Mouse (Mus musculus): ENCODE data around the gene Kif2c. TPM values are rescaled to one million over a fixed set of nuclear protein-coding genes. Genes with fewer than 3 reads are reported as not detected.
"Not testable (repeated sequence)": the region's sequence is repeated elsewhere in the genome, so short reads cannot be mapped to it uniquely, and the experiment has no call there.

Gene Kif2c
- polyA plus RNA-seq, 1 experiment from 2014 or later, result 125 TPM

DNA sequence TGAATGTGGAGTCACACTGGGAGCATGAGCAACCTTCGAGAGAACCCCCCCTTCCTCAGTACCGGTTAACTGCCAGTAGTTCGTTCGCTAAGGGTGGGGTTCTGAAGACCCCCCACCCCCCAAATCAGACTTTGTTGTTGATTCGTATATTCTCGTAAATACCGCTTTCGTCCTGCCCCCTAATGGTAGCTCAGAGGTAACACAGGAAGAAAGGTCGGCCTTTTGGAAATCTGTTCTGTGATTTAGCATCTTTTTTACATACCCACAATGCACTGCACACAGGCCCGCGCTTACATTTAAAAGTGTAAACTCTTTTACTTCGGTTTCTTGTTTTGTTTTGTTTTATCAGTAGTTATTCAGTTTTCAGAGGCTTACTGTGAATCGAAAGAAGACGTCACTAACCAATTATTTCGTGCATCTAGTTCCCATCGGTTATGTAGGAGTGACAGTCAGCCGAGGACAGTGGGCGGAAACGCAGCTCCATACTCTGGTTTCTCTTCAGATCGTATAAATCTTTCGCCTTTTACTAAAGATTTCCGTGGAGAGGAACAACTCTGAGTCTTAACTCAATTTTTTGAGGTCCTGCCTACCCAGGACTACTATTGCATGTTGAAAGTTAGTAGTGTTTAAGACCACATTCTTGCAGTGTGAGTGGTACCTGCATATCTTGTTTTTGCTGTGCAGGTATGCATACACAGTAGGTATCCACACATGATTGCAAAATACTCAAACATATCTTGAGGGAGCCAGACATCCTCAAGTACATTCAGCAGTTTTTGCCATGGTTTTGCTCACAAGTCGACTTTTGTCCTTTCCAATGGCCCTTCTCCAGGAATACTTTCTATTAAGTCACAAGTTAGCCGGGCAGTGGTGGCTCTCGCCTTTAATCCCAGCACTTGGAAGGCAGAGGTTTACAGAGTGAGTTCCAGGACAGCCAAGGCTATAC, 19.9 kb upstream of the Kif2c start:
- H3K9me3 ChIP-seq (ENCODE audit: control insufficient read depth, low read length), result no peaks in the 10 kb centered on the region
- DNase-seq (ENCODE audit: low spot score) (peak; percentile 68), ATAC-seq (ENCODE audit: insufficient number of reproducible peaks, low FRiP score, low TSS enrichment, low read depth) (peak; percentile 91)
- peak overlapping the region; percentile 48; the same call in 1 of the 2 replicates for H3K27ac ChIP-seq (replicated peaks; ENCODE audit: low read depth, low read length)
- H3K4me3 ChIP-seq (ENCODE audit: low read depth, low read length), result peak overlapping the region; percentile 6
- peak overlapping the region; percentile 22; the same call in 1 of the 2 replicates for H3K9ac ChIP-seq (ENCODE audit: low read length)
- under 1% methylated on average over 25 of the region's 25 CpGs for WGBS
- no peaks in the 10 kb centered on the region for H3K4me1 ChIP-seq (ENCODE audit: control insufficient read depth, insufficient read depth, low read length)
- H3K4me2 ChIP-seq (ENCODE audit: low read depth, severe bottlenecking), result peak overlapping the region; percentile 3; the same call in 1 of the 2 replicates
- no peaks in the 10 kb centered on the region for H3K36me3 ChIP-seq (ENCODE audit: control insufficient read depth, insufficient read depth, low read length)
- no peaks in the 10 kb centered on the region for H3K27me3 ChIP-seq (ENCODE audit: control insufficient read depth, insufficient read depth, low read length)

DNA sequence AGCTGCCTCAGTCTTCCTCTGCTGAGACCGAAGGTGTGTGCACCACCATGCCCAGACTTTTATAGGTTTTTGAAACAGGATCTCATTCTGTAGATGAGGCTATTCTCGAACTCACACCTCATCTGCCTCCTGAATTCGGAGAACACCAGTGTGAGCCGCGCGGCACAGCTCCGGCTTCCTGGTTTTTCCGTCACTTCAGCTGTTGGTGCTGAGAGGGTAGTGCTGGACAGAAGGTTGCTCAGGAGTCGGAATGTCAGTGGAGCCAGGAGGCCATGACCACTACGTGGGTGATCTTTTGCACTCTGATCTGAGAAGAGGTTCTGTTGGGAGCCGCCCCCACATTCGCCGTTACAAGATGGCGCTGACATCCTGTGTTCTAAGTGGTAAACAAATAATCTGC, 9.4 kb upstream of the Kif2c start:
- no peak overlapping the region for H3K4me2 ChIP-seq (ENCODE audit: low read depth, severe bottlenecking)
- no peak overlapping the region for H3K4me3 ChIP-seq (ENCODE audit: low read depth, low read length)
- WGBS, result 96% methylated on average over 14 of the region's 14 CpGs
- no peak overlapping the region for H3K27ac ChIP-seq (replicated peaks; ENCODE audit: low read depth, low read length)
- no peak for ATAC-seq (ENCODE audit: insufficient number of reproducible peaks, low FRiP score, low TSS enrichment, low read depth)
- no peak overlapping the region for H3K9ac ChIP-seq (ENCODE audit: low read length)
- H3K36me3 ChIP-seq (ENCODE audit: control insufficient read depth, insufficient read depth, low read length), result no peaks in the 10 kb centered on the region
- no peaks in the 10 kb centered on the region for H3K27me3 ChIP-seq (ENCODE audit: control insufficient read depth, insufficient read depth, low read length)
- no peak for DNase-seq (ENCODE audit: low spot score)
- H3K9me3 ChIP-seq (ENCODE audit: control insufficient read depth, low read length), result no peaks in the 10 kb centered on the region
- no peaks in the 10 kb centered on the region for H3K4me1 ChIP-seq (ENCODE audit: control insufficient read depth, insufficient read depth, low read length)

DNA sequence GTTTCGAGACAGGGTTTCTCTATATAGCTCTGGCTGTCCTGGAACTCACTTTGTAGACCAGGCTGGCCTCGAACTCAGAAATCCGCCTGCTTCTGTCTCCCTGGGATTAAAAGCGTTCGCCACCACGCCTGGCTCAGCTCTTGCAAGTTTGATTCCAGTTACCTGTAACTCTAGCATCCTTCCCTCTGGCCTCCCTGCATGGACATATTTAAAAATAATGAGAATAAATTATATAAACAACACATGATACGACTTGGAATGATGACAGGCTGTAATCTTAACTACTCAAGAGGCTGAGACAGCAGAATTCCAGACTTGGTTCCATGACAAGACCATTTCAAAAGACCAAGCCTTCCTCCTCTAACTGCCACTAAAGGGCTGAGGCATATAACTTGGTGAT, 8.2 kb upstream of the Kif2c start:
- no peaks in the 10 kb centered on the region for H3K27me3 ChIP-seq (ENCODE audit: control insufficient read depth, insufficient read depth, low read length)
- no peak overlapping the region for H3K9ac ChIP-seq (ENCODE audit: low read length)
- H3K4me3 ChIP-seq (ENCODE audit: low read depth, low read length), result no peak overlapping the region
- ATAC-seq (ENCODE audit: insufficient number of reproducible peaks, low FRiP score, low TSS enrichment, low read depth), result no peak
- DNase-seq (ENCODE audit: low spot score), result no peak
- no peaks in the 10 kb centered on the region for H3K4me1 ChIP-seq (ENCODE audit: control insufficient read depth, insufficient read depth, low read length)
- H3K36me3 ChIP-seq (ENCODE audit: control insufficient read depth, insufficient read depth, low read length), result no peaks in the 10 kb centered on the region
- H3K4me2 ChIP-seq (ENCODE audit: low read depth, severe bottlenecking), result no peak overlapping the region
- no peaks in the 10 kb centered on the region for H3K9me3 ChIP-seq (ENCODE audit: control insufficient read depth, low read length)
- WGBS, result 75% methylated on average over 7 of the region's 7 CpGs
- H3K27ac ChIP-seq (replicated peaks; ENCODE audit: low read depth, low read length), result 0 out of 2 replicates have a peak overlapping the region, but pooled peaks have one; percentile 26

DNA sequence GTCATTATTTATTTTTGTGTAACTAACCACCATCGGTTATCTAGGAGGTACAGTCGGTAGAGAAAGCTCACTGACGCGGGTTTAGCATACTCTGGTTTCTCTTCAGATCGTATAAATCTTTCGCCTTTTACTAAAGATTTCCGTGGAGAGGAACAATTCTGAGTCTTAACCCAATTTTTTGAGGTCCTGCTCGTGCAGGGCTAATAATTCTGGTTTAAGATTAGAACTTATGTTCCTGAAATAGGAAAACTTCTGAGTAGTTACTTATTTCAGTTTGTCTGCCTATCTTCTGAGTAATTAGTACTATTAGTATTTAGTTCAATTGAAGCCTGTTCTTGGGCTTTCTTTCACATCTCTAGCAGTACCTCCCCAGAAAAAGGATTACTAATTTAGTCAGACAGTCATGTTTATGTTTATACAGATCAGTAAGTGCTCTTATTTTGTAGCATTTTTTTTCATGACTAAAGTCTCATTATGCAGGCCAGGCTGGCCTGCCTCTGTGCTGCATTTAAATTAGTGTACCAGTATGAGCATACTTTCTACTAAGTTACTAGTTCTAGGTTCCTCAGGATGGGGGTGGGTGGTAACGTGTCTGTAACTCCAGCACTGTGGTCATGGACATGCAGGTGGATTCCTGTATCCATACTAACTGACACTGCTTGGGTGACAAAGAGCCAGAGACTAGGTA, 7.6 kb upstream of the Kif2c start:
- H3K9ac ChIP-seq (ENCODE audit: low read length), result peak overlapping the region; percentile 34; the same call in 1 of the 2 replicates
- no peaks in the 10 kb centered on the region for H3K27me3 ChIP-seq (ENCODE audit: control insufficient read depth, insufficient read depth, low read length)
- H3K4me2 ChIP-seq (ENCODE audit: low read depth, severe bottlenecking), result no peak overlapping the region
- no peaks in the 10 kb centered on the region for H3K4me1 ChIP-seq (ENCODE audit: control insufficient read depth, insufficient read depth, low read length)
- DNase-seq (ENCODE audit: low spot score) (peak; percentile 67), ATAC-seq (ENCODE audit: insufficient number of reproducible peaks, low FRiP score, low TSS enrichment, low read depth) (peak; percentile 90)
- no peaks in the 10 kb centered on the region for H3K36me3 ChIP-seq (ENCODE audit: control insufficient read depth, insufficient read depth, low read length)
- peak overlapping the region; percentile 79 for H3K27ac ChIP-seq (replicated peaks; ENCODE audit: low read depth, low read length)
- no peak overlapping the region; the same call in 1 of the 2 replicates for H3K4me3 ChIP-seq (ENCODE audit: low read depth, low read length)
- H3K9me3 ChIP-seq (ENCODE audit: control insufficient read depth, low read length), result no peaks in the 10 kb centered on the region
- WGBS, result under 1% methylated on average over 9 of the region's 9 CpGs

DNA sequence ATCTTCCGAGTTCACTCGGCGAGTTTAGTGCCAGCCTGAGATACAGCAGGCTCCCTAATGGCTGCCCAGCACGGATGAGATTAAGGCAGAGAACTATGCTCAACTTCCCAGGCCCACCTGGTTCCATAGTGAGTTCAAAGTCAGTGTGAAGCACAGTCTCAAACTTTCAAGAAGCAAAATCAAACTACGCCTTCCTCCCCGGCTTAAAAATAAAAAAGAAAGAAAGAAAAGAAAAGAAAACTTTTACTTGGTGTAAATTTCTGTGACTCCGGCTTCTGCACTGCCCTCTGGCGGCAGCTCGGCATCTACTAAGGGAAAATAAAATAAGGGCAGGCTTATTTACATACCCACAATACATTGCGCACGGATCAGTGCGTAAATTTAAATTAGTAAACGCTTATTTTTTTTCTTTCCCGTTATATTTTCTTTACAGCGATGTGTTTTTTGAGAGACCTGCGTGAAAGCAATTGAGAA, 7.0 kb upstream of the Kif2c start:
- H3K4me3 ChIP-seq (ENCODE audit: low read depth, low read length), result peak overlapping the region; percentile 24
- H3K4me1 ChIP-seq (ENCODE audit: control insufficient read depth, insufficient read depth, low read length), result no peaks in the 10 kb centered on the region
- no peaks in the 10 kb centered on the region for H3K9me3 ChIP-seq (ENCODE audit: control insufficient read depth, low read length)
- DNase-seq (ENCODE audit: low spot score), result peak; percentile 89
- H3K4me2 ChIP-seq (ENCODE audit: low read depth, severe bottlenecking), result peak overlapping the region; percentile 43
- peak overlapping the region; percentile 59 for H3K9ac ChIP-seq (ENCODE audit: low read length)
- H3K36me3 ChIP-seq (ENCODE audit: control insufficient read depth, insufficient read depth, low read length), result no peaks in the 10 kb centered on the region
- ATAC-seq (ENCODE audit: insufficient number of reproducible peaks, low FRiP score, low TSS enrichment, low read depth), result peak; percentile 56; the same call in 1 of the 2 replicates
- peak overlapping the region; percentile 79 for H3K27ac ChIP-seq (replicated peaks; ENCODE audit: low read depth, low read length)
- 2% methylated on average over 16 of the region's 16 CpGs for WGBS
- no peaks in the 10 kb centered on the region for H3K27me3 ChIP-seq (ENCODE audit: control insufficient read depth, insufficient read depth, low read length)

DNA sequence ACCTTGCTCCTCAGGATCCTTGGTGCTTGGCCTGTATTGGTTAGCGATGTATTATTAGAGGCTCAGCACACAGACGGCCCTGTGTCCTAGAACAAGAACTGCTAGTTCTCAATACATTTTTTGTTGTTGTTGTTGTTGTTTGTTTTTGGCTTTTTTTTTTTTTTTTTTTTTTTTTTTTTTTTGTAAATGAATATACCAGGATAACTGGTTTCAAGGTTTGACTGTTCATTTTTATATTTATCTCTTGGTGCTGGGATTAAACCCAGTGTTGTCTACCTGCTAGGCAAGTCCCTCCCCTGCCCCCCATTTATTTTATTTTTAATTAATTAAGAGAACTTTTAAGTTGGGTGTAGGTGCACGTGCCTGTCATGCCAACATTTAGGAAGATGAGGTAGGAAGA, 6.5 kb upstream of the Kif2c start:
- no peak for ATAC-seq (ENCODE audit: insufficient number of reproducible peaks, low FRiP score, low TSS enrichment, low read depth)
- no peaks in the 10 kb centered on the region for H3K27me3 ChIP-seq (ENCODE audit: control insufficient read depth, insufficient read depth, low read length)
- H3K4me2 ChIP-seq (ENCODE audit: low read depth, severe bottlenecking), result peak overlapping the region; percentile 43
- DNase-seq (ENCODE audit: low spot score), result no peak
- WGBS, result 51% methylated on average over 3 of the region's 3 CpGs
- no peaks in the 10 kb centered on the region for H3K4me1 ChIP-seq (ENCODE audit: control insufficient read depth, insufficient read depth, low read length)
- no peaks in the 10 kb centered on the region for H3K36me3 ChIP-seq (ENCODE audit: control insufficient read depth, insufficient read depth, low read length)
- peak overlapping the region; percentile 47; the same call in 1 of the 2 replicates for H3K27ac ChIP-seq (replicated peaks; ENCODE audit: low read depth, low read length)
- peak overlapping the region; percentile 24; the same call in 1 of the 2 replicates for H3K4me3 ChIP-seq (ENCODE audit: low read depth, low read length)
- no peaks in the 10 kb centered on the region for H3K9me3 ChIP-seq (ENCODE audit: control insufficient read depth, low read length)
- peak overlapping the region; percentile 59; the same call in 1 of the 2 replicates for H3K9ac ChIP-seq (ENCODE audit: low read length)

DNA sequence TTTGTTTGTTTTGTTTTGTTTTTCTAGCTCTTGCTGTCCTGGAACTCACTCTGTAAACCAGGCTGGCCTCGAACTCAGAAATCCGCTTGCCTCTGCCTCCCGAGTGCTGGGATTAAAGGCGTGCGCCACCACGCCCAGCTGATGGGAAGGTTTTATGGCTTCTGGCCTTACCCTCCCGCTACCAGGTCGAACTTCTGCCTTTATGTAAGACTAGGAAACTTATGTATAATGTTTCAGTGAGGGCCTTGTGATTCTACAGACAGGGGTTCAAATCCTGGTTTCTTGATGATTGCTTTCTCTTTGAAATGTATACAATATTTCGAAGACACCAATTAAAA, 289 bp upstream of the Kif2c start:
- not testable (repeated sequence) for H3K27me3 ChIP-seq (ENCODE audit: control insufficient read depth, insufficient read depth, low read length); H3K36me3 ChIP-seq (ENCODE audit: control insufficient read depth, insufficient read depth, low read length); H3K4me1 ChIP-seq (ENCODE audit: control insufficient read depth, insufficient read depth, low read length); DNase-seq (ENCODE audit: low spot score); H3K9me3 ChIP-seq (ENCODE audit: control insufficient read depth, low read length); H3K27ac ChIP-seq (replicated peaks; ENCODE audit: low read depth, low read length)
- Histone ChIP-seq H3K9ac (ENCODE audit: low read length) (peak overlapping the region; percentile 64), H3K4me3 (ENCODE audit: low read depth, low read length) (peak overlapping the region; percentile 51), H3K4me2 (ENCODE audit: low read depth, severe bottlenecking) (peak overlapping the region; percentile 81)
- 12% methylated on average over 9 of the region's 9 CpGs for WGBS
- ATAC-seq (ENCODE audit: insufficient number of reproducible peaks, low FRiP score, low TSS enrichment, low read depth), result peak; percentile 22; the same call in 1 of the 2 replicates

DNA sequence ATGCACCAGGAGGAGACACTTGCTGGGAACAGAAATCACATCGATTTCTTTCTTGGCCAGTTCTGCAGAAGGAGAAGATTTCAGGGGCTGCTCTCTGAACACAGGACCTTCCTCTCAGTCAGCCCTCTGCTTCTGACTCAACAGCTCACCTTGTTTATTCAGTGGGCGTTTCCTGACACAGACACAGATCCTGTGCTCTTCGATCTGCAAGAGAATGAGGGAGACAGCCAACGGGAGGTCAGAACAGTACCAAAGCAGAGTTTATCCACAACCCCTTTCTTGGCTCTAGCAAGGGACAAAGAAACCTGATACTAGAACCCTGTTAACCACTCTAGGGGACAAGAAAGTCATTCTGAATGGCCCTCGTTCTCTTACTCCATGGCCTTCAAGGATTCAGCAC, 12.5 kb downstream of the Kif2c start:
- Histone ChIP-seq H3K4me2 (ENCODE audit: low read depth, severe bottlenecking) (no peak overlapping the region), H3K9ac (ENCODE audit: low read length) (no peak overlapping the region), H3K4me3 (ENCODE audit: low read depth, low read length) (no peak overlapping the region), H3K27ac (replicated peaks; ENCODE audit: low read depth, low read length) (no peak overlapping the region), H3K9me3 (ENCODE audit: control insufficient read depth, low read length) (no peaks in the 10 kb centered on the region), H3K36me3 (ENCODE audit: control insufficient read depth, insufficient read depth, low read length) (peaks cover 50% of the 10 kb centered on the region), H3K4me1 (ENCODE audit: control insufficient read depth, insufficient read depth, low read length) (no peaks in the 10 kb centered on the region), H3K27me3 (ENCODE audit: control insufficient read depth, insufficient read depth, low read length) (no peaks in the 10 kb centered on the region)
- no peak for DNase-seq (ENCODE audit: low spot score)
- WGBS, result 93% methylated on average over 5 of the region's 5 CpGs
- ATAC-seq (ENCODE audit: insufficient number of reproducible peaks, low FRiP score, low TSS enrichment, low read depth), result no peak

Measured in limb, embryonic 11.5 days (tissue).